Mouse (Mus musculus) T-helper 17 cell (primary cell): ENCODE data around the gene Krt27.

Experiments
- in situ Hi-C, 2 experiments: fragments of 300-600 bp; cut with MboI, MseI; formaldehyde crosslinking; loops; 1 replicate in 1 of 2; 2 replicates in 1 of 2; pipeline ENCODE4 v1.15.1; 2025; ENCODE audit warnings: high pct_unique_total_duplicates in 2 of 2

Krt27 gene

DNA sequence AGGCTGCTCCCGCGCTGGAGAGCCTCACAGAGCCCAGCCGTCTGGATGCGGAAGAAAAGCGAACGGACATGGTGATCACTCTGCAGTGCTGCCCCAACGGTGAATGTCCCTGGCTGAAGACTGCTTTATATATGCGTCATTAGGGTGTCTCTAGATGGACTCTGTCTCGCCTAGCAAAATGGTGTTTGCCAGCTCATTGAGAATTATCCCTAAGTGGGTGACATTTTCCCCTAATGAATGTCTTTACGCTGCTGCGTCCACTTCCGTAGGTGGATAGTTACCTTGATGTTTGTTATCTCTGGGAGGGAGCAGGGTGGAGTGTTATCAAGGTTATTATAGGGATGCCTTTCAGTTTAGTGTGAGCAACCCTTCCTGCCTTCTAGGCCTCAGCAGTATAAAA, at the start of gene Krt27:
TSS of gene Krt27 (minus strand) at position 101 of the 400 bp plus-strand sequence.
- in situ Hi-C loops = no loop called here

DNA sequence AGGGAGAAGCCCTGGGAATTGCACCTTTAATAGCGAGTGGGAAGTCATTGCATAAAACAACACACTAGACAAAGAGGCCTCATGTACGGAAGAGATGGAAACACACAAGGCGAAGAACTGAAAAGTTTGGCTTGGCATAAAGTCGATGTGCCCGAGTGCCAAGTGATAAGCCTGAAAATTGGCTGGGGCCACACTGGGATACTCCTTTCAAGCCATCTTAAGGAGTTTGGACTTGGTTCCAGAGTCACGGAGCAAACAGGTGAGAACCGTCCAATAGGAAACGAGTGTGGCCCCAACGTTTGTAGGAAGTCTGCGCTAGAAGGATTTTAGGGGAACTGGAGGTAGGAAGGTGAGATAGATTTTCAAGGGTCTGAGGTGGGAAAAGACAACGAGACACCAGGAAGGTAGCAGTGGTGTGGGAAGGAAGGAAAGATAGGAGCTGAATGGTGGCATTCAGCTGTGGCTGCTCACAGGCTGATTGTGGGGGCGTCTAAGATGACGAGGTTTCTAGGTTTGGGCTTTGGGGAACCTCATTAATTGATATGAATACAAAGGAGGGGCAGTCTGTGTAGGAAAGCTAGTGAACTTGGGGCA, 49.1 kb upstream of the Krt27 start:
- in situ Hi-C loops = no loop called here

GRCm38 (mm10) chr11:99398832-99399231, 47.9 kb upstream of the Krt27 start:
- in situ Hi-C loops = no loop called here

DNA sequence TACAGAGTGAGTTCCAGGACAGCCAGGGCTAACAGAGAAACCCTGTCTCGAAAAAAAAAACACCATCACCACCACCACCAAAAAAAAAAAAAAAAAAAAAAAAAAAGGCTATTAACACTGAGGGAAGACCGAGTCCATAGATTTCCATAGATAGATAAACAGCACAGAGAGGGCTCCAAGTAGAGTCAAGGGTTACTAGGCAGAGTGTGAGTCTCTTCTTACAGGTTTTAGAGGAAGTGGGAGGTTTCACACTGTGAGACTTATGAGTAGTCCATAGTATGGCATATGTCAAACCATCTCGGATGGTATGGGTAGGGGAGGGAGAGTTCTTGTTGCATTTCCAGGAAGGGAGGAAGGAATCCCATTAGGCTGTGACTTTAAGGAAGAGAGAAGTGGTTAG, 47.2 kb upstream of the Krt27 start:
- in situ Hi-C loops = no loop called here

DNA sequence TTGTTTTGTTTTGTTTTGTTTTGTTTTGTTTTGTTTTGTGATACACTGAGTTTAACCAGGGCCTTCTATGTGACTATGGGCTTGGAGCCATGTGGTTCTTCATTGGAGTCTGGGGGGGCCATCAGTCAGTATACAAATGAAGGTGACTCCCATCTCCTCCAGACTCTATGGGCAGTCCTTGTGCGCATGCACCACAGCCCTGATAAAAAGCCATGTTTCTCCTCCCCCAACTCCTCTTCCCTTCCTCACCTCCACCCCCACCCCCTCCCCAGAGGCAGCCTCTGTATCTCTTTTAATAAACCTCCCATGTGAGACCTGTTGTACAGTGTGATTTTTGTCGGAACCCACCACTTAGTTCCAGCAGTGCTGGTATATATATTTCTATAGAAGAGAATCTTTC, 45.8 kb upstream of the Krt27 start:
- in situ Hi-C loops = no loop called here

DNA sequence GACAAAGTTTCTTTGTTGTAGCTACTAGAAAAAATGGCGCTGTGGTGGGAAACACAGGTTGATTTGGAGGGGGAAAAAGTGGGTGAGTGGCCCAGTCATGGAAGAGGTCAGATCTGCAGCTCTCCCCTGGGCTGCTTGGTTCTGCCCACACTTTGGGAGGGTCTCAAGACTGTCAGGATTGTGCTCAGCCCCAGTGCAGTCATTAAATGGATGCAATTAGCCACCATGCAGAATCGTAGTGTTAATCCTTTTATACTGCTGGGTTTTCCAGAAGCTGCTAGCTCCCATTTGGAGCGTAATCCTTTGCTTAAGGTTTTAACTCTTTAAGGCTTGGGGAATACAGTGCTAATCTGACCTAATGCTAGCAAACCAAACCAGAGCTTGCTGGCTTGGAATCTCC, 45.1 kb upstream of the Krt27 start:
- in situ Hi-C loops = no loop called here

GRCm38 (mm10) chr11:99392492-99392891, 41.6 kb upstream of the Krt27 start:
- in situ Hi-C loops = no loop called here

DNA sequence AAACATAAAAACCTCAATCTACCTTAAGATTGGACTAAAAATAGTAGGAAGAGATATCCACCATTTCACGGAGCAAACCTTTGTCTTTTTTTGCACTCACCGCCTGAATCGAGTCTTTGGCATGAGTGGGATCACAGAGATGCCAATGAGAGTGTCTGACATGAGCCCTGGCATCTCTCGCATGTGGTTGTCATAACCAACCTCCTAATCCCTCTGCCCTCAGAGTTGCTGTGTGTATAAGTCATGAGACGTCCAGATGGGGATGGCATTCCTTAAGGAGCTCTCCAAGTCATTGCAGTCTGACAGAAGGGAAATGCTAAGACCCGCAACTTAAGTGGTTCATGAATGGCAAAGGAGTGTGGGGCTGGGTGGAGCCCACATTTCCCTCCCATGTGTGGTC, 40.5 kb upstream of the Krt27 start:
- in situ Hi-C loops = no loop called here

GRCm38 (mm10) chr11:99390866-99391265, 40.0 kb upstream of the Krt27 start:
- in situ Hi-C loops = no loop called here

DNA sequence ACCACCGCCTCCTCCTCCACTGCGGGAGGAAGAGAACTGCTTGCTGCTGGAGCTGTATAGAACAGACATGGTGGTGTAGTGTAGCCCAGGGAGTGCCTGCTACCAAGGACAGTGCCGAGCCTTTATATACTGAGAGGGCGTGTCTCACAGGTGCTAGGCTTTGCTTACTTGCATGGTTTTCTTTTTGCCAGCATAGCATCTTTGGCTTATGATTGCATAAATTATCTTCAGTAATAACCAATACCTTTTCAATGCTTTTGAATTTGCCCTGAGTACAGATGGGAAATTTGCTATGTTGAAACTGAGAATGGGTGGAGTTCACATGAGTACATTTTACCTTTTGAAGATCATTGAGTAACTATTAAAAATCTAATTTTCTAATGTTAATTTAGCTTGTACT, 38.4 kb upstream of the Krt27 start, which contains the start of gene Krt10:
TSS of gene Krt10 (minus strand) at position 101 of the 400 bp plus-strand sequence.
- in situ Hi-C loops = no loop called here

DNA sequence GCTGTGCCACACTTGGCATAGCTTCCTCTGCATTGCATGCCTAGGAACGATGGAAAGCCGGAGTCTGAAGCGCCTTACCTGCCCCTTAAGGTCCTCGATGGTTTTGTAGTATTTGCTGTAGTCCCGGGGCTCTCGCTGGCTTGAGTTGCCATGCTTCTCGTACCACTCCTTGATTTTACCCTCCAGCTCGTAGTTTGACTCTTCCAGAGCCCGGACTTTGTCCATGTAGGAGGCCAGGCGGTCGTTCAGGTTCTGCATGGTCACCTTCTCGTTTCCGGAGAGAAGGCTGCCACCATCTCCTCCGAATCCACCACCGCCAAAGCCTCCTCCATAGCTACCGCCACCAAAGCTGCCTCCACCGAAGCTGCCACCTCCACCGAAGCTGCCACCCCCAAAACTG, 37.8 kb upstream of the Krt27 start:
- in situ Hi-C loops = no loop called here

- in situ Hi-C loops = no loop called here
Observed at GRCm38 (mm10) chr11:99385813-99386721, 35.2 kb upstream of the Krt27 start.

DNA sequence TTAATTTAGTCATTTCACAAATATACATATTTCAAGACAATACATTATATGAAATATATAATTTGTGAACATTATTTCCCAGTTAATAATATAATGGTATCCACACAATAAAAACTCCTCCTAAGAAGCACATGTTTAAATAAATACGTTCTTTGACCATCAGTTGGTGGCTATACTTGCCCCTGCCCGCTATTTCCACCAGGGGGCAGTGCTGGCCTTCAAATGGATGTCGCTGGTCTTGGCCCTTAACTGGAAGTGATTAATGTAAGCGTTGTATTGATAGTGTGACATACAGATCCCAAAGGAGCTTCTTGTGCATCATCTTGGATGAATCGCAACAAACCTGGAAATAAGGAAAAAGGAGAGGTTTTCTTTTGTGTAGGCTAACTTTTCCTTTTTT, 28.7 kb upstream of the Krt27 start:
- in situ Hi-C loops = no loop called here

DNA sequence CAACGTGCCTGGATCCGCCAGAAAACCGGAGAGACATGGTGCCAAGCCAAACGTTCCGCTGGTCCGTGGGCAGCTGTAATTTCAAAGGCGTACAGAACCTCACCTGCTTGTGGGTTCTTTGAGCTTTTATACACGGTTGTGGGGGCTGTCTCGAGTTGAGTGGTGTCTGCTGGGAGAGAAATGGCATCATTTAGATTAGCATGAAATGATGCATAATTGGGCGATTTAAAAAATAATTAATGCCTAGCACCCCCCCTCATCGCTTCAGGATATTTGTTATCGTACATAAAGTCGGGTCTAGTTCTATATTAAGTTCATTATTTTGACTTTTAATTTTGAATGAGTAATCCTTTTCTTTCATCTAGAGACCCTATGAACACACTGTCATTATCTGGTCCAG, 23.9 kb upstream of the Krt27 start, which contains the start of gene Krt28:
TSS of gene Krt28 (minus strand) at position 101 of the 400 bp plus-strand sequence.
- in situ Hi-C loops = no loop called here

DNA sequence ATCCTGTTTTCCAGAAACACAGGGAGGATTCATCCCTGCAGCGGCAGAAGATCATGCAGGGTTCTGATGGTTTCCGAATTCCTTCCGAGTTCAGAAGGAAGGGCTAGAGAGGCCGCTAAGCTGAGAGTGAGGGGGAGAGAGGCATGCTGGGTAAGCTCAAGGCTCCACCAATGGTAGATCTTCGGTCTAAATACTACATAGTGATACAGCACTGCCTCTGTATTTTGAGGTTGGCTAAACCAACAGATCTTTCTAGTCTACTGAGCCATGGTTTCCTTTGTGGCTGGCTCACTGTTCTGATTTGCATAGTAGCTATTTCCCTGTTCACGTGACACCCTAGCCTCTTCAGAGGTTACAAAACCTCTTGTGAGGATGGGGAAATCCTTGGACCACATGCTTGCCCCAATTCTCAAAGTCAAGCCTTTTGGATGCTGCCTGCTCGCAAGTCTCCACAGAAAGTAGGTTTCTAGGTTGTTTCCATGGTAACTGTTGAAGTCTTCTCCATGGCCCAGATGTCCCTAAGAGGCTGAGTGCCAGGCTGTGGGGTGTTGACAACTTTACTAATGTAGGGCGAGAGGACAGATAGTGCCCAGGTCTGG, 19.0 kb upstream of the Krt27 start:
- in situ Hi-C loops = no loop called here

DNA sequence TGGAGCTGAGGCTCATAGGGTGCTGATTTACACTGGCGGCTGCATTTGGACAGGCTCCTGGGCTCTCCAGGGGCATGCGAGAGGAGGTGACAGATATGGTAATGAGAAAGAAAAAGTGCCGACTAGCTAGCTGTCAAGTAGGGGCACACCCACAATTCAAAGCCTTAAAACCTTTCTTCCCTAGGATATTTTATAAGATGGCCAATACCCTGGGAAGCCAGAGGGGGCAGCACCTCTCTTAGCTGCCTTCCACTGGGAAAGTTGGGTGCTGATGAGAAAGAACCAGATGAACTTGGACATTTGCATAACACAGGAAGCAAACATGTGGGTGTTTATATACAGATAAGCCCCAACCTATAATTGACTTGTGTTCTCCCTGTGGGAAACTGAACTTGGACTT, 18.3 kb upstream of the Krt27 start:
- in situ Hi-C loops = no loop called here

DNA sequence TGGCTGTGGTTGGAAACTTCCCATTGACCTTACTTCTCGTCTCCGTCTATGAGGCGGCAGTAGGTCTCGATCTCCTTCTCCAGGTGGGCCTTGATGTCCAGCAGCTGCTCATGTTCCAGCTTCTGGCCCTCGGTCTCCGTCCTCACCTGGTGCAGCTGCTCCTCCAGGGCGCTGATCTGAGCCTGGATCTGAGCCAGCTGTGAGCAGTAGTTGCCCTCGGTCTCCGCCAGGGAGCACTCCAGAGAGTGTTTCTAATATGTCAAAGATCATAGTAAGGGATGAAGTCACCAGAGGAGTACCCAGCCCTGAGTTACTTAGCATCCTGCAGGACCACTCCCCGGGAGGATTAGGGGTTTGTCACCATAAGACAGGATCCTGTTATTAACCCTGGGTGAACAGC, 15.9 kb upstream of the Krt27 start:
- in situ Hi-C loops = no loop called here

DNA sequence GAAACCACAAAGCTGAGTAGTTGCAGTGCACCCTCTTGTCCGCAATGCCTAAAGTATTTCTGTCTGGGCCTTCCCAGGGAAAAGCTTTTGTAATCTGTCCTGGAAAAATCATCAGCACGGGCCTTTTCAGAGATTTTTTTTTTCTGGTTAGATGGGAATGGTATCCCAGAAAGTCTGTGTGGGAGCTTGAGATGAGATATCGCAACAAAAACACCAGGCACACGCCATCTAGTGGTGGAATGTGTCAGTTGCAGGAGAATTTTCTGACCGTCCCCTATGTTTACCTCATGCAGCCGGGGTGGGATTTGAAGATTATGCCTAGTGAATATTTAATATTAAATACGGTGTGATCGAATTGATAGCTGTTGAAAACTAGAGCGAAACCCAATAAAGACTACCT, 13.5 kb upstream of the Krt27 start:
- in situ Hi-C loops = no loop called here

- in situ Hi-C loops = no loop called here
Observed at GRCm38 (mm10) chr11:99361423-99361822, 10.5 kb upstream of the Krt27 start.

- in situ Hi-C loops = no loop called here
Observed at GRCm38 (mm10) chr11:99339299-99339847, 11.5 kb downstream of the Krt27 start.

DNA sequence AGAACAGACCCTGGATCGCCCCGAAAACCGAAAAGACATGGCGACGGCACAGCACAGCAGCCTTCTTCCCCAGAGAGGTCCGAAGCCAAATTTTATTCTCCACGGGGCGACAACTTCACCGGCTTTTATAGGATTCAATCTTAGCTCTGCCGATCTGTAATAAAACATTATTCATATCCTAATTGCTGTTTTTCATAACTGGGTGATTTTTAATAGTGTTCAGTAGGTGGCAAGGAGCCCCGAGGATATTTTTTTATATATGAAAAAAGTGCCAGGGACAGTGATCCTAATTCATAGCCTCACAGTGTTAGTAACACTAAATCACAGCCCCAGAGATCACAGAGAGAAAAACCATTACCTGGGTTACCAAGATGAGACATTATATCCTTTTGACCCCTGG, 13.0 kb downstream of the Krt27 start, which contains the start of gene Krt26:
TSS of gene Krt26 (minus strand) at position 101 of the 400 bp plus-strand sequence.
- in situ Hi-C loops = no loop called here

- in situ Hi-C loops = no loop called here
Observed at GRCm38 (mm10) chr11:99333426-99333825, 17.5 kb downstream of the Krt27 start.
